Mouse (Mus musculus): ENCODE results near the gene Zbed6. TPM values are rescaled to one million over a fixed set of nuclear protein-coding genes. Genes with fewer than 3 reads are reported as not detected.

The Zbed6 gene
- polyA plus RNA-seq, 1 experiment from 2014 or later, result not detected

- H3K9ac ChIP-seq, result no peak overlapping the region
- peaks cover 7% of the 10 kb centered on the region; the same call in 1 of the 2 replicates for H3K4me1 ChIP-seq
- H3K27me3 ChIP-seq, result no peaks in the 10 kb centered on the region
- peaks cover 27% of the 10 kb centered on the region for H3K36me3 ChIP-seq
- ATAC-seq (ENCODE audit: insufficient number of reproducible peaks, insufficient read depth, low FRiP score, low TSS enrichment), result no peak
- no peak overlapping the region for H3K4me2 ChIP-seq (replicated peaks)
- H3K9me3 ChIP-seq, result no peaks in the 10 kb centered on the region
- no peak overlapping the region for H3K27ac ChIP-seq
- 75% methylated on average over 1 of the region's 1 CpGs for WGBS
- no peak overlapping the region for H3K4me3 ChIP-seq
Observed at GRCm38 (mm10) chr1:133611436-133611835, 49.2 kb downstream of the Zbed6 start.

- WGBS, result 55% methylated on average over 6 of the region's 6 CpGs
- peak overlapping the region; percentile 32 for H3K4me2 ChIP-seq (replicated peaks)
- peak overlapping the region; percentile 39 for H3K9ac ChIP-seq
- peak overlapping the region; percentile 94; the same call in 1 of the 2 replicates for H3K4me3 ChIP-seq
- no peak for ATAC-seq (ENCODE audit: insufficient number of reproducible peaks, insufficient read depth, low FRiP score, low TSS enrichment)
- peaks cover 35% of the 10 kb centered on the region for H3K36me3 ChIP-seq
- H3K9me3 ChIP-seq, result no peaks in the 10 kb centered on the region
- H3K27ac ChIP-seq, result no peak overlapping the region
- H3K4me1 ChIP-seq, result peaks cover 7% of the 10 kb centered on the region; the same call in 1 of the 2 replicates
- no peaks in the 10 kb centered on the region for H3K27me3 ChIP-seq
Observed at GRCm38 (mm10) chr1:133610601-133611000, 50.1 kb downstream of the Zbed6 start.

GRCm38 (mm10) chr1:133609771-133610502, 50.7 kb downstream of the Zbed6 start, which contains the start of gene Snrpe:
Snrpe (minus strand) TSS chr1:133610291.
- ATAC-seq (ENCODE audit: insufficient number of reproducible peaks, insufficient read depth, low FRiP score, low TSS enrichment), result peak; percentile 95
- H3K9me3 ChIP-seq, result no peaks in the 10 kb centered on the region
- under 1% methylated on average over 73 of the region's 73 CpGs for WGBS
- peak within 1 kb of the TSS; percentile 96 for H3K9ac ChIP-seq
- H3K4me2 ChIP-seq (replicated peaks), result peak within 1 kb of the TSS; percentile 66
- H3K27ac ChIP-seq, result peak within 1 kb of the TSS; percentile 92
- H3K36me3 ChIP-seq, result peaks cover 42% of the 10 kb centered on the region
- H3K4me1 ChIP-seq, result peaks cover 7% of the 10 kb centered on the region; the same call in 1 of the 2 replicates
- peak within 1 kb of the TSS; percentile 94 for H3K4me3 ChIP-seq
- H3K27me3 ChIP-seq, result no peaks in the 10 kb centered on the region

Other genes with a start within 250 kb of the Zbed6 start
- 9.4 and 9.7 TPM in 2 replicates for gene Sox13, start 236.5 kb downstream of the Zbed6 start, polyA plus RNA-seq (2016; fragmentation: Nextera tagmentation; extraction: Ambion mirVana)
- 701 and 762 TPM in 2 replicates for gene Snrpe, start 50.6 kb downstream of the Zbed6 start, polyA plus RNA-seq (2016; fragmentation: Nextera tagmentation; extraction: Ambion mirVana)
- 8.1 and 8.3 TPM in 2 replicates for gene Gm38394, start 433 bp upstream of the Zbed6 start, polyA plus RNA-seq (2016; fragmentation: Nextera tagmentation; extraction: Ambion mirVana)
- gene Lax1, start 29.2 kb upstream of the Zbed6 start, polyA plus RNA-seq (2016; fragmentation: Nextera tagmentation; extraction: Ambion mirVana), result 0.71 and 1.3 TPM in 2 replicates
- 14.1 and 15.0 TPM in 2 replicates for gene Atp2b4, start 140.2 kb upstream of the Zbed6 start, polyA plus RNA-seq (2016; fragmentation: Nextera tagmentation; extraction: Ambion mirVana)
- 1.1 and 1.3 TPM in 2 replicates for gene Optc, start 247.1 kb upstream of the Zbed6 start, polyA plus RNA-seq (2016; fragmentation: Nextera tagmentation; extraction: Ambion mirVana)